Mouse (Mus musculus) intestine, embryonic 14.5 days (tissue): Measurements from ENCODE around the gene Tnpo1. TPM values are rescaled to one million over a fixed set of nuclear protein-coding genes. Genes with fewer than 3 reads are reported as not detected.
"Not testable (repeated sequence)": the region's sequence is repeated elsewhere in the genome, so short reads cannot be mapped to it uniquely, and the experiment has no call there.

Experiments
- ATAC-seq: fragments of 200-750 bp; cut with Nextera tagmentation; replicated peaks from 2 replicates; pipeline ENCODE4 v1.8.0; 2017; ENCODE audit warnings: low read depth, moderate number of reproducible peaks, moderate TSS enrichment, moderate library complexity; ENCODE audit not compliant: low FRiP score, low TSS enrichment
- DNase-seq: peaks from one replicate; pipeline ENCODE4 v3.0.0-alpha.2; 2018; ENCODE audit warnings: low spot score
- H3K27ac ChIP-seq: fragments of 300-500 bp; sonication (generic); 2 replicates; pipeline ENCODE4 v1.5.1; 2014; ENCODE audit warnings: low read depth, mild to moderate bottlenecking, control low read depth
- H3K27me3 ChIP-seq: fragments of 300-500 bp; sonication (generic); replicated peaks from 2 replicates; pipeline ENCODE4 v1.6.1; 2014; ENCODE audit warnings: low read length, control low read depth; ENCODE audit not compliant: control insufficient read depth, insufficient read depth
- H3K36me3 ChIP-seq: fragments of 300-500 bp; sonication (generic); 2 replicates; pipeline ENCODE4 v1.6.1; 2014; ENCODE audit warnings: low read length, control low read depth; ENCODE audit not compliant: control insufficient read depth, insufficient read depth
- H3K4me1 ChIP-seq: fragments of 300-500 bp; sonication (generic); replicated peaks from 2 replicates; pipeline ENCODE4 v1.6.1; 2014; ENCODE audit warnings: low read length, control low read depth, mixed read lengths; ENCODE audit not compliant: control insufficient read depth, insufficient read depth
- H3K4me2 ChIP-seq: fragments of 300-500 bp; sonication (generic); 2 replicates; pipeline ENCODE4 v1.6.1; 2014; ENCODE audit warnings: low read length
- H3K4me3 ChIP-seq: fragments of 300-500 bp; sonication (generic); 2 replicates; pipeline ENCODE4 v1.5.1; 2014; ENCODE audit warnings: low read depth, low read length, control low read depth, mixed read lengths
- H3K9ac ChIP-seq: fragments of 300-500 bp; sonication (generic); 2 replicates; pipeline ENCODE4 v1.6.1; 2014; ENCODE audit warnings: mild to moderate bottlenecking, low read length
- H3K9me3 ChIP-seq: fragments of 300-500 bp; sonication (generic); 2 replicates; pipeline ENCODE4 v1.6.1; 2016; ENCODE audit warnings: low read length, control low read depth; ENCODE audit not compliant: control insufficient read depth
- WGBS: fragments of 180-500 bp; shearing (Covaris S2); extraction: QIAGEN DNeasy Blood & Tissue Kit; methylation state at CpG from one replicate; pipeline ENCODE4 v1.1.7; 2014; 5-methylcytosine and 5-hydroxymethylcytosine counted together
- polyA plus RNA-seq: library from polyadenylated mRNA; unstranded; fragments of >200 nt; fragmentation: Nextera tagmentation; extraction: Ambion mirVana; gene quantifications from 2 replicates; pipeline ENCODE4 v1.2.1, GENCODE M21; 2014

The Tnpo1 gene
- polyA plus RNA-seq, 1 experiment from 2014 or later: 53.1 TPM

GRCm38 (mm10) chr13:98817766-98818165, 108.4 kb downstream of the Tnpo1 start:
- ATAC-seq: no peak
- 33% methylated on average over 4 of the region's 4 CpGs for WGBS

GRCm38 (mm10) chr13:98816981-98817660, 109.1 kb downstream of the Tnpo1 start:
- H3K9ac ChIP-seq, DNase-seq, H3K4me2 ChIP-seq, H3K4me3 ChIP-seq, H3K27me3 ChIP-seq, H3K36me3 ChIP-seq, H3K27ac ChIP-seq, ATAC-seq, H3K9me3 ChIP-seq: not testable (repeated sequence)
- 74% methylated on average over 4 of the region's 4 CpGs for WGBS
- peaks cover 15% of the 10 kb centered on the region for H3K4me1 ChIP-seq

More at GRCm38 (mm10) chr13:98817766-98818165, 108.4 kb downstream of the Tnpo1 start:
- H3K27ac ChIP-seq: no peak overlapping the region
- H3K4me1 ChIP-seq: peaks cover 11% of the 10 kb centered on the region
- no peak for DNase-seq
- no peaks in the 10 kb centered on the region for H3K27me3 ChIP-seq
- H3K9me3 ChIP-seq: no peaks in the 10 kb centered on the region
- no peak overlapping the region for H3K9ac ChIP-seq
- no peak overlapping the region for H3K4me2 ChIP-seq
- H3K36me3 ChIP-seq: no peaks in the 10 kb centered on the region
- H3K4me3 ChIP-seq: no peak overlapping the region

- no peak overlapping the region for H3K4me2 ChIP-seq
- ATAC-seq: no peak
- H3K27me3 ChIP-seq: no peaks in the 10 kb centered on the region
- WGBS: 84% methylated on average over 9 of the region's 9 CpGs
- peaks cover 15% of the 10 kb centered on the region for H3K4me1 ChIP-seq
- no peak for DNase-seq
- no peaks in the 10 kb centered on the region for H3K36me3 ChIP-seq
- no peaks in the 10 kb centered on the region for H3K9me3 ChIP-seq
- H3K27ac ChIP-seq: no peak overlapping the region
- no peak overlapping the region for H3K4me3 ChIP-seq
- no peak overlapping the region for H3K9ac ChIP-seq
Measured at GRCm38 (mm10) chr13:98816571-98816970, 109.6 kb downstream of the Tnpo1 start.

GRCm38 (mm10) chr13:98815147-98815785, 110.9 kb downstream of the Tnpo1 start, which contains the start of gene Fcho2:
Fcho2 (minus strand) TSS chr13:98815449.
- H3K4me1 ChIP-seq: peaks cover 15% of the 10 kb centered on the region
- peak within 1 kb of the TSS; percentile 54 for H3K4me2 ChIP-seq
- peak; percentile 97 for ATAC-seq

GRCm38 (mm10) chr13:98814275-98815040, 111.7 kb downstream of the Tnpo1 start:
- no peaks in the 10 kb centered on the region for H3K27me3 ChIP-seq
- H3K9ac ChIP-seq: peak overlapping the region; percentile 96
- ATAC-seq: peak; percentile 47
- peak overlapping the region; percentile 97 for H3K27ac ChIP-seq
- H3K4me3 ChIP-seq: peak overlapping the region; percentile 67
- under 1% methylated on average over 57 of the region's 81 CpGs for WGBS
- no peaks in the 10 kb centered on the region for H3K9me3 ChIP-seq
- peak; percentile 75 for DNase-seq
- peak overlapping the region; percentile 54 for H3K4me2 ChIP-seq
- H3K36me3 ChIP-seq: no peaks in the 10 kb centered on the region
- H3K4me1 ChIP-seq: peaks cover 15% of the 10 kb centered on the region

More at GRCm38 (mm10) chr13:98815147-98815785, 110.9 kb downstream of the Tnpo1 start, which contains the start of gene Fcho2:
- no peaks in the 10 kb centered on the region for H3K9me3 ChIP-seq
- H3K9ac ChIP-seq: peak within 1 kb of the TSS; percentile 96
- peak within 1 kb of the TSS; percentile 67 for H3K4me3 ChIP-seq
- H3K27ac ChIP-seq: peak within 1 kb of the TSS; percentile 97
- no peaks in the 10 kb centered on the region for H3K36me3 ChIP-seq
- under 1% methylated on average over 61 of the region's 61 CpGs for WGBS
- peak; percentile 97 for DNase-seq
- H3K27me3 ChIP-seq: no peaks in the 10 kb centered on the region

- H3K27ac ChIP-seq: no peak overlapping the region
- H3K36me3 ChIP-seq: no peaks in the 10 kb centered on the region
- peak overlapping the region; percentile 54 for H3K4me2 ChIP-seq
- H3K4me3 ChIP-seq: peak overlapping the region; percentile 67
- H3K9me3 ChIP-seq: no peaks in the 10 kb centered on the region
- 29% methylated on average over 12 of the region's 12 CpGs for WGBS
- peaks cover 15% of the 10 kb centered on the region for H3K4me1 ChIP-seq
- DNase-seq (no peak), ATAC-seq (no peak)
- H3K27me3 ChIP-seq: no peaks in the 10 kb centered on the region
- H3K9ac ChIP-seq: peak overlapping the region; percentile 96
Measured at GRCm38 (mm10) chr13:98813596-98814274, 112.4 kb downstream of the Tnpo1 start.

GRCm38 (mm10) chr13:98813167-98813566, 113.0 kb downstream of the Tnpo1 start:
- no peaks in the 10 kb centered on the region for H3K9me3 ChIP-seq
- no peak overlapping the region for H3K27ac ChIP-seq
- H3K27me3 ChIP-seq: no peaks in the 10 kb centered on the region
- DNase-seq: no peak
- peak overlapping the region; percentile 54 for H3K4me2 ChIP-seq
- no peak overlapping the region for H3K9ac ChIP-seq
- ATAC-seq: no peak
- H3K4me3 ChIP-seq: no peak overlapping the region
- H3K4me1 ChIP-seq: peaks cover 15% of the 10 kb centered on the region
- H3K36me3 ChIP-seq: no peaks in the 10 kb centered on the region
- WGBS: 70% methylated on average over 2 of the region's 2 CpGs

GRCm38 (mm10) chr13:98812285-98812684, 113.9 kb downstream of the Tnpo1 start:
- no peaks in the 10 kb centered on the region for H3K27me3 ChIP-seq
- no peak overlapping the region for H3K27ac ChIP-seq
- H3K4me2 ChIP-seq: no peak overlapping the region
- DNase-seq (no peak), ATAC-seq (no peak)
- 77% methylated on average over 4 of the region's 4 CpGs for WGBS
- H3K36me3 ChIP-seq: no peaks in the 10 kb centered on the region
- H3K4me1 ChIP-seq: peaks cover 15% of the 10 kb centered on the region
- H3K4me3 ChIP-seq: no peak overlapping the region
- H3K9me3 ChIP-seq: no peaks in the 10 kb centered on the region
- no peak overlapping the region for H3K9ac ChIP-seq
